Mouse (Mus musculus) adrenal gland, adult 18-20 months (tissue): Measurements from ENCODE around the gene Ptbp1. TPM values are rescaled to one million over a fixed set of nuclear protein-coding genes. Genes with fewer than 3 reads are reported as not detected.

Source experiments
- DNase-seq, 2 experiments: peaks; one replicate each; pipeline ENCODE4 v3.0.0; 2021 to 2022; ENCODE audit warnings: low spot score in 2 of 2
- total RNA-seq, 2 experiments: library from RNA; stranded (reverse); gene quantifications; 1 replicate in 1 of 2; 2 replicates in 1 of 2; pipeline ENCODE4 v1.2.3; 2021

The Ptbp1 gene
- total RNA-seq, 2 experiments from 2014 or later, result 301 to 357 TPM

DNA sequence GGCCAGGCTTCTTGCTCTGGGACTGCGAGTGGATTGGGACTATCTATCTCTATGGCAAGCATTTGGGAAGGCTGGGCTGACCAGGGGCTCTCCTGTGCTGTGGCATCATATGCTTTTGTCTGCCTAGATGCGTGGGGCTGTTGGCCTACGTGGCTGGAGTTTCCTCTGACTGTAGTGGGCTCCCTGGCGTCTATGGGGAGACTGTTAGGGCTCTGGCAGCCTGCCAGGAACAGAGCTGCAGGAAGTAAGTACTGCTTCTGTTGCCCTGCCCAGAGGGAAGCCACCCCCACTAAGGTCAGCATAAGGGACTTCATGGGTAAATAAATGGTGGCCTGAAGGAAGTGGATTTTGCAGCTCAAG lies 3.2 kb downstream of the Ptbp1 start:
- peak in 1 of 2 experiments; percentile 69 for DNase-seq

DNA sequence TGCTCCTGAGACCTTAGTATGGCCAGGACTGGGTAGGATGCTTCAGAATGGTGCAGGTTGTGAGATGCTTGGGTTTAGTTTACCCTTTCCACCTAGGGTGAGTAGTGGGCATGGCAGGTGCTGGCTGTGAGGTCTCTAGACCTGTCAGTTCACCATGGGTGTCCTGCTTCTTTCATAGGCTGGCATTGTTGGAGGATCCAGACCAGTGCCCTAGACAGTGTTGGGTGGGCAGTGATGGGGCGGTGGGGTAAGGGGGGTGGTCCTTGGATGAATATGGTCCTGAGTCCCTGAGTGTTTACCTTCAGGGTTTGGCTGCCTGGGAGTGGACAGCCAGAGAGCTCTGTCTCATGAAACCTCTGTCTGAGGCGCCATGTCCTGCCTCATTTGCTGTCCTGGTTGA lies 3.7 kb downstream of the Ptbp1 start:
- no peak for DNase-seq

DNA sequence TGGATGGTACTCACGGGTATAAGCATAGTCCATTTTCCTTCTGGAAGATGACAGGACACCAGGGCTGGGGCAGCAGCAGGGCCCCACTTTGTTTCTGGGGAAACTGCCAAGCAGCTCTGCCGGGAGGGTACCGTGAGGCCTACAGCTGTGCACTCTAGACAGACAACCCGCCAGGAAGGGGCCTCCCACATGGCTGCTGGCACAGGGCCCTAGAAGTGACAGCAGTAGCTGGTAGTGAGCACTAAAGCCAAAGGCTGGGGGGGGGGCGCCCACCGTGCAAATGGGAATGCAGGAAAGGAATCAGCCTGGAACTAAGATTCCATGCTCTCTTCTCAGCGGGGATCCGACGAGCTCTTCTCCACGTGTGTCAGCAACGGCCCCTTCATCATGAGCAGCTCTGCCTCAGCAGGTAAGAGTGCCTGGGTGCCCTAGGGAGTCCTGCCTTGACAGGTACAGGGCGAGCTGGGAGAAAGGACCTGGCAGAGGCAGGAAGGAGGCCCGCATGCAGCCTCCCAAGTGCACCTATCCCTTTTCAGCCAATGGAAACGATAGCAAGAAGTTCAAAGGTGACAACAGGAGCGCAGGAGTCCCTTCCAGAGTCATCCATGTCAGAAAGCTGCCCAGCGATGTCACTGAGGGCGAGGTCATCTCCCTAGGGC lies 4.3 kb downstream of the Ptbp1 start:
- DNase-seq, result peak in 1 of 2 experiments; percentile 53

DNA sequence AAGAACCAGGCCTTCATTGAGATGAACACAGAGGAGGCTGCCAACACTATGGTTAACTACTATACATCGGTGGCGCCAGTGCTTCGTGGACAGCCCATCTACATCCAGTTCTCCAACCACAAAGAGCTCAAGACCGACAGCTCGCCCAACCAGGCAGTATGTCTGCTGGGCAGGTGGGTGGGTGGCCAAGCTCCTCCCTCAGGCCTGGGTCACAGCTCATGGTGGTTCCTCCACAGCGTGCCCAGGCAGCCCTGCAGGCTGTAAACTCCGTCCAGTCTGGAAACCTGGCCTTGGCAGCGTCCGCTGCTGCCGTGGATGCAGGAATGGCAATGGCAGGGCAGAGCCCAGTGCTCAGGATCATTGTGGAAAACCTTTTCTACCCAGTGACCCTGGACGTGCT lies 4.9 kb downstream of the Ptbp1 start:
- DNase-seq, result no peak

DNA sequence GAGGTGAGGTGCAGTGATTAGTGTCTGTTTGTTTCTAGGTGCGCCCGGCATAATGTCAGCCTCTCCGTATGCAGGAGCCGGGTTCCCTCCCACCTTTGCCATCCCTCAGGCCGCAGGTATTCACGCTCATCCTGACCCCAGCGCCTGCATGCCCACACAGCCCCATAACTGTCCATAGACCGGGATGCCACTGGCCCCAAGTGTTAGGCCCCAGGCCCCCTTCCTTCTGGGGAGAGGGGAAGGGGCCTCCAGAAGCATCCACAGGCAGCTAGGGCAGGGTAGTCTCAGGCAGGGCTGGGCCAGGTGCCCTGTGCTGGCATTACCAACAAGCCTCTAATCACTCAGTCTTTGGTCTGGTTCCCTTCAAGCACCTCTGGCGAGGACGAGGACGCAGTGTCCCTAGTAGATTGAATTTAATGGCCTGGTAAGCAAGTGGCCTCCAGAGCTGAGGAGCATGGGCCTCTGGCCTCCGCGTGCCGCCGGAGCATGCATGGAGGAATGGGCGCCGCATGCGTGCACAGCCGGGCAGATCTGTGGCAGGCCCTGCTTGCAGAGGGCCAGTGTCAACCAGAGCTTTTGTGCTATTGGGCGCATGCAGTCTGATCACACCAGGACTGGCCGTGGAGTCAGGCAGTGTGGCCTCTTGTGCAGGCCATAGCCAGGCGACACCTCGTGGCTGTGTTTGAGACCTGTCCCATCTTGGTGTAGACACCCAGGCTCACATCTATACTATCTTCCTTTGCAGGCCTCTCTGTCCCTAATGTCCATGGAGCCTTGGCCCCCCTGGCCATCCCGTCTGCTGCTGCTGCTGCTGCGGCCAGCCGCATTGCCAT lies 6.1 kb downstream of the Ptbp1 start:
- no peak for DNase-seq

DNA sequence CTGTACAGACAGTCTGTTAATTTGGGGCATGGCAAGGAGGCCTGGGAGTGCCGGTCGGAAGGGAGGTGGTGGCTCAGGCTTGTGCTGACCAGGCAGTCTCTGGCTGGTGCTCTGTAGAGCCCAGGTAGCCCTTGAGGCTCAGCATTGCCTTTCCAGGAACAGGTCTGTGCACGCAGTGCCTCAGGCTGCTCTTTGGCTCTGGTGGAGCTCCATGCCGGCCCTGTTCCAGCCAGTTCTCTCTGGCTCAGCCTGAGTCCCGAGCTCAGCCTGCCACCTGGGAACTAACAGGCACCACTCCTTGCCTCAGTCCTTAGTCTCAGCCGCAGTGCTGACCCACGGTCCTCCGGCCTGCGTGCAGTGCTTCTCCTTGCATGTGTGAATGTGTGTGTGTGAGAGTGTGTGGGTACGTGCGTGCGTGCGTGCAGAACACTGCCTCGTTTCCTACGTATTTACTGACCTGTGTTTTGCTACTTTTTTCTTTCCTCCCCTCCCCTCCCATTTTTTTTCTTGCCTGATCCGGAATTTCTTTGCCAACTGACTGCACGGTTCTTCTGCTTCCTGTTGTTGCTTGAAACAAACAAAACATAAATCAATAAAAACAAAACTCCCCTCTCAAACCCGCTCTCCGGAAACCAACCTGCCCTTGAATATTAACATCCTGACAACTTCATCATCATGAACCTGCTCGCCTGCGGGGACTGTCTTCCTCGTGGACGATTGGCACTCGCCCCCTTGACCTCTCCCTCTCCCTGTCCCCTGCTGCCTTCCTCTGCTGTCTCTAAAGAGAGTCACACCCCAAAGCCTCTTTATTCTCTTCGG lies 7.2 kb downstream of the Ptbp1 start:
- DNase-seq, result no peak

DNA sequence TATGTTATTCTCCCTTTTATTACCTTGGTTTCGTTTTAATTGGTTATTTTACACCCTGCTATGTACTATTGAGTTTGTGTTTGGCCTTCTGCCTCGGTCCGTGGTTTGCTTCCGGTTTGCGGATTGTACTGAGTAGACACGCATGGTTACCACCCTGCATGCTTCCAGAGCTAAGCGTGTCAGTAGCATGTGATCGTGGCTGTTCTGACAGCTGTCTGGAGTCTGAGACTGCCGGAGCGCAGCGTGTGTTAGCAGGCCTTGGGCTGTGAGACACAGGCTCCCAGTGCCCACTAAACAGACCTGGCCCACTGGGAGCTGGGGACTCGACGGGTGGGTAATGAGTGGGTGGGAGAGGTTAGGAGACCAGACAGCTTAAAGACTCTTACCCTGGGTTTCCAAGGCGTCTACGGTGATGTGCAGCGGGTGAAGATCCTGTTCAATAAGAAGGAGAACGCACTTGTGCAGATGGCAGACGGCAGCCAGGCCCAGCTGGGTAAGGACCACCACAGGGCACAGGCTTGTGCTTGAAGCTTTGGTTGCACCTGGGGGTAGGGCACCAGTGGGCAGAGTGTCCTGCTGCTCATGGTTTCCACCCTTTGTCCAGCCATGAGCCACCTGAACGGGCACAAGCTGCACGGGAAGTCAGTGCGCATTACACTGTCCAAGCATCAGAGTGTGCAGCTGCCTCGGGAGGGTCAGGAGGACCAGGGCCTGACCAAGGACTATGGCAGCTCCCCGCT lies 8.0 kb downstream of the Ptbp1 start:
- DNase-seq, result no peak

DNA sequence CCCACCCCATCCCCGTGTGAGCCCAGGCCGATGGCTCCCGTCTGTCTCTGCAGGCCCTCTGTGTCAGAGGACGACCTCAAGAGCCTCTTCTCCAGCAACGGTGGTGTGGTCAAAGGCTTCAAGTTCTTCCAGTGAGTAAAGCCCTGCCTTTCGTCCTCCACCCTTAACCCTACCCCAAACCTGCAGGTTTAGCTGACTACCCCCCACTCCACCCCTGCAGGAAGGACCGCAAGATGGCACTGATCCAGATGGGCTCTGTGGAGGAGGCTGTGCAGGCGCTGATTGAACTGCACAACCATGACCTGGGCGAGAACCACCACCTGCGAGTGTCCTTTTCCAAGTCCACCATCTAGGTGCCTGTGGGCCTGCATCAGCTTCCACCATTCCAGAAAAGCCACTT lies 8.7 kb downstream of the Ptbp1 start:
- DNase-seq, result no peak

DNA sequence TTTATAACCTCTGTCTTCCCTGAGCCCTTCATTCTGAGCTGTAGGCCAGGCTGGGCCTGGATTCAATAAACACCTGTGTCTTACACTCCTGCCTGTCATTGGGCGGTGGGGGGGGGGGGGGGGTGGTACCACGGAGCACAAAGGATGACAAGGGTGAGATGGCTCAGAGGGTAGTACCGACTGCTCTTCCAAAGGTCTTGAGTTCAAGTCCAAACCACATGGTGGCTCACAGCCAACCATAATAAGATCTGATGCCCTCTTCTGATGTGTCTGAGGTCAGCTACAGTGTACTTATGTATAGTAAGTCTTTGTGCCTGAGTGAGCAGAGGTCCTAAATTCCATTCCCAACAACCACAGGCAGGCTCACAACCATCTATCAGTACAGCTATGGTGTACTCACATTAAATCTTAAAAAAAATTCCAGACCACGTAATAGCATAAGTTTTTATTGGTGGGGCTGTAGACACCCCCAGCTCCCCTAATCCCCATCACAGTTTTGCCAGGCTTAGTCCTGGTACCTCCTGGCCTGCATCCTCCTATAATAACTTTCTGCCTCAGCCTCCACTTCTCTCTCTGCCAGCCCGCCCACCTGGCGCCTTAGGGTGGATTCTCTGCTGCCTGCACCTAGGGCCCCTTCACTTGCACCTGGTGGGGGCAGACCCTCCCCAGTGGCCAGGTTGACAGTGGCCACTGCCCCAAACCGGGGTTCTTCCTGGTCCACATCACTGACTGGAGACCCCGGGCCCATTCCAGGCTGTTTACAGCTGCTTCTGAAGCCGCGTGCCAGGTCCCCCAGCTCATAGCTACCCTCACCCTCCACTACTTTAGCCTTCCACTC lies 10.3 kb downstream of the Ptbp1 start:
- DNase-seq, result peak in 1 of 2 experiments; percentile 26

DNA sequence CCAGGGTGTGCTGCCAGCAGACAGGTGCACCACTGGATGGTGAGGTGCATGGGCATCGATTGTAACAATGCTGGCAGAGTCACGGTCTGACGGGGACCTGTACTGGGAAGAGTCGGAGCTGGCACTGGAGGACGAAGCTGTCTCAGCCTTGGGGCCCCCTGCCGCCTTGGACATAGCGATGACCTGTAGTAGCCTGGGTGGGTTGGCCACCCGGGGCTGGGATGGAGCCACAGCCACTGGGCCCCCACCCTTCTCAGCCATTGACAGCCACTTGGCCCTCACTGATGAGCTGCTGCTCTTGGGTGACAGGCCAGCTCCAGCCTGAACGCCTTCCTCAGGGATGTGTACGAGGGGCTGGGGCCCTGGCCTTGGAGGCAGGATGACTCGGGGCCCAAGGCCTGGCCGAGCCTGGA lies 11.0 kb downstream of the Ptbp1 start:
- peak in 1 of 2 experiments; percentile 32 for DNase-seq

DNA sequence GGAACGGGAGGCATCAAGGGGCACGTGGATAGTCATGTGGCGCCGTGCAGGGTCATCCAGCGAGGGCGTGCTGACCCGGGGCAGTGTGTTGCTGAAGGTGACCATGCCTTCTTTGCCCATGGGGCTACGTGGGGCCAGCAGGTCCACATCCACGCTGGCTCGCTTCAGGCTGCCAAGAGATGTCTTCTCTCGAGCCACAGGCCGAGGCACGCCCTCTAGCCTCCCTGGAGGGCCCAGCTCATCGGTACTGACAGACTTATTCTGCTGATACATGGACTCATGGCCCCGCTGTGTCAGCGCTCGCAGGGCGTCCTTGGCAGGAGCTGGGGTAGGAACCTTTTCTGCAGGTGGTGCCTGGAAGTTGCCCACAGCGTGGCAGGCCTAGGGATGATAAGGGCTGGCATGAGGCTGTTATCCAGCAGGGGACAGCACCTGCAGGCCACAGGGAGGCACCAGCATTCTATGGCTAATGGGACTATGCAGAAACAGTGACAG lies 11.6 kb downstream of the Ptbp1 start:
- DNase-seq, result peak in 1 of 2 experiments; percentile 35

DNA sequence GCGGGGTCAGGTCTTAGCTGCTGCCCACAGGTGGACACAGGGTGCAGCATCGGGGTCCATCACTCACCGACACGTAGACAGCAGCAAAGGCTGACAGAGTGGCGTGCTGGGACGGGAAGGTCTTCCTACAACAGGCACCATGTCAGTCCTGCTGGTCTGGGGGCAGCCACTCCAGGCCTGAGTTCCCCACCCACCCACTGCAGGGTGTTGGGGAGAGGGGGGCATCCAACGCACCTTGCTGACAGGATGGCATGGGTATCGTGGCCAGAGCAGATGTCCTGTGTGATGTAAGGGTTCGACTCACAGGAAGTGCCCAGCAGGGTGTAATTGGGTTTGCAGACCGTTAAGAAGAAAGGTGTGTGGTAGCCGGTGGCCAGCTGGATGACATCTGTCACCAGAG lies 12.4 kb downstream of the Ptbp1 start:
- DNase-seq, result no peak

DNA sequence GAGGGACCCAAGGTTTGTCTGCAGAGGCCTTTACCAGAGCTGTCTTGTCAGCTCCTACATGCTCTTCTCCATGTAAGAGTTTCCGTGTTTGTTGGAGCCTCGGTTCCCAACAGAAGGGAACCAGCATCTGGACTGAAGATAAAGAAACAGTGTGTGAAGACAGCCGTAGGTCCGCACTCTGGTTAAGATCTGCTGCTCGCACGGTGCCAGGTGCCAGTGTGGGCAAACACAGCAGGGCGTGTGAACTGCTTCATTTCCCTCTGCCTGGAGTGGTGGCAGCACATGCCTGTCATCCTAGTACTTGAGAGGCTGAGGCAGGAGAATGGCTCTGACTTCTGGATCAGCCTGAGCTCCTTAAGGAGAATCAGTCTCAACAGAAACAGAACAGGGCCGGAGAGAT lies 17.6 kb downstream of the Ptbp1 start:
- no peak for DNase-seq

DNA sequence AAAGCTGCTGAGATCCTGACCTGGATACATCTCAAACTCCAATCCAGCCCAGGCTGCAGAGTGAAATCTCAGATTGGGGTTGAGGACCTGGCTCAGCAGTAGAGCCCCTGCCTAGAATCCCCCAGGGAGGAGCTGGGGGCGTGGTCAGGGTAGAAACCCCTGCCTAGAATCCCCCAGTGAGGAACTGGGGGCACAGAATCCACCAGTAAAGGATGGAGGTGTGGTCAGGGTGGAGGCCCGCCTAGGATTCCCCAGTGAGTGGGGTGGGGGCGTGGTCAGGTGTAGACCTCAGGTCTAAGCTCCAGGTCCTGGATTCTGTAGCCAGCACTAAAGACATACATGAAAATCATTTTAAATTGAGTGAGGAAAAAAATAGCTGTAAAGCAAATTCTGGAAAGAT lies 18.6 kb downstream of the Ptbp1 start:
- no peak for DNase-seq

DNA sequence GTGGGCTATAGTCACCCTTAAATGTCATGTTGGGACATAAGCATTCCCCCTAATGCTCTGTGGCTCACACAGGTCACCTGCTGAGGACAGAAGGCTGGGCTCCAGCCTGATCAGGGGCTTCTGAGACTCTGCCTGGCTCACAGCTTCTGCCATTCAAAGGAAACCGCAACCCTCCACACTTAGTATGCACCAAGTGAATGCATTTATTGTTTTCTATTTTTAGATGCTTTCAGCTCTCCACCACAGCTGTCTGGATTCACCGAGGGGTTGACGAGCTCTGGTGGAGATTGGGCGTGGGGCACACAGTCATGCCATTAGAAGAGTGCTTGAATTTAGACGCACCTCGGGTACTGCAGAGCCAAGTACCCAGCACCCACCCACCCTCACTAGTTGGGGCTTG lies 19.1 kb downstream of the Ptbp1 start:
- DNase-seq, result no peak

DNA sequence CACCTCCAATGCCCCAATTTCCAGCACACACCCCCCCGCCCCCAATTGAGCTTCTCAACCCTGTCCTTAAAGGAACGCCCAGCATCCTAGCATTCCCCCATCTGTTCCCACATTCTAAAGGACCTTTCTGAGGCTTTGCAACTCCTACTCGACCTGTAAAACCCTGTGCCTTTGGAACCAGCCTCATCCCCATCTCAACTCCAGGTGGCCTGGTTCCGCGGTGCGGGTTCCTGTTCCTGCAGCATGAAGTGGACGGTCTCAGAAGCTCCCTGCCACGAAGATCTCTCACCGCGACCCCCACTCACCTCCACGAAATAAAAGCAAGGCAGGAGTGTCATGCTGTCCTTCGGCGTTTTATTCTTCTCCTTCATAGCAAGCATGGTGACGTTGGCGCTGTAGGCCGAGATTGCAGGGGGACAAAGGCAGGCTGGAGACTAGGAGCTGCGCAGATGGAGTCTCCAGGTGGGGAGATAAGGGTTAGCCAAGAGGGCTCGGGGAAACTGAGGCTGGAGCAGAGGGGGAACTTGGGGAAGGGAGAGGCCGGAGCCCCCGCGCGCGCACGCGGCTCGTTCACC lies 19.6 kb downstream of the Ptbp1 start:
- no peak for DNase-seq

DNA sequence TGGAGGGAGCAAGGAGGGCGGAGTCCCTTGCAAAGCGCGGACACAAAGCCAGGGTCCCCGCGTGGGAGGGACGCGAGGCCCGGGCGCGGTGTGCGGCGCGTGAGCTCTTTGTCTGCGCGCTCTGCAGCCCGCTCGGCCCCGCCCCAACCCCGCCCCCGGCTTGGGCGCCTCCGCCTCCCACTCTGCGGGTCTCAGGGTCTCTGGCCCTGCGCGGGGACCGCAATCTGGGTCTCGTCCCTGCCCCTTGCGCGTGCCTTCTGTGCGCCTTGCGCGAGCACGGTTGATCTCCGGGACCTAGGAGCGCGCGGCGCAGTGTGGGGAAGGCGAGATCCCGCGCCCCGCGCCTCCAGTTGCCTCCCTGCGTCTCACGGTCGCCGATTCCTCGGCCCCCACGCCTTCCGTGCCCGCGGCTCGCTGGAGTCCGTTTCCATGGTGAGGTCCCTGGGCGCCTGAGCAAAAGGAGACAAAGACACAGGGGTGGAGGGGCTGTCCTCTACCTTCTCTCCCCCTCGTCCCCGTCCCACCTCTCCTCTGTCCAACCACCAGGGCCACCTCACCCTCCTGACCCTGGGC lies 20.1 kb downstream of the Ptbp1 start, which contains the start of the genes Prtn3 and Plppr3:
Gene Prtn3, plus strand, starts transcription at position 187 of the 573 bp plus-strand sequence.
Gene Plppr3, minus strand, starts transcription at position 345 of the 573 bp plus-strand sequence.
- no peak for DNase-seq

DNA sequence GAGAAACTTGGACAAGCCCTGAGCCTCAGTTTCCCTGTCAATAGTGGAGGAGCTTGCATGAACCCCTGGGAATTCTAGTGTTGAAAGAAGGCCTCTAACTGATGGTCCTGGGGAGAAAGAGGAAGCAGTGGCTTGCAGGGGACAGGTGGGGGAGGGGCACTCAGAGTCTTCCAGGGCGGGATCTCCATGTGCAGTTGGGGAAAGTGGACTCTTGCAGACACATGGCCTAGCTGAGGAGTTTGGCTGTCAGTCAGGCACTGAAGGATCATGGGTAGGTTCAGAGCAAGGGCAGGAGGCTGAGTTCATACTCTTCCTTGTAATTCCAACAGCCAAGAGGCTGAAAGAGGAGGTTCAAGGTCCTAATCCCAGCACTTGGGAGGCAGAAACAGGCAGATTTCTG lies 22.9 kb downstream of the Ptbp1 start:
- no peak for DNase-seq

DNA sequence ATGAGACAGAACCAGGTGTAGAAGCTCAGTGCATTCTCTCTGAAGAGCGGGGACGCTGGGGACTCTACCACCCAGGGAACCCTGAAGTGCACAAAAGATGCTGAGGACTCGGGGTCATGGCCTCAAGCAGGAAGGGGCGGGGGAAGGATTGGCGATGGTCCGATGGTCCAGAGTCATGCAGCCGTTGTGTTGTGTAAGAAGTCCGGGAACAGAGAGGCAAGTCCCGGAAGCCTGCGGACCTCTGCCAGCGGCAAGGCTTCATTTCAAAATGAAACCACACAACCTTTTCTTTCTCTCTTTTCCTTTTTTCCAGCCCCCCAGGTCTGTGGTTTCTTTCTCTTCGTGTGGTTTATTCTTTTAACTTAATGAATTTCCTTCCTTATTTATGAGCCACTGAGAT lies 23.5 kb downstream of the Ptbp1 start:
- no peak for DNase-seq
